Mouse (Mus musculus) liver, adult 2 months (tissue): Measurements from ENCODE around the gene Neu1.

Experiments
- CTCF ChIP-seq: fragments of 200-500 bp; IDR thresholded peaks from 2 replicates; pipeline ENCODE4 v1.5.1; 2011; ENCODE audit warnings: low read depth, low read length, control low read depth
- POLR2A ChIP-seq: fragments of 200-500 bp; IDR thresholded peaks from 2 replicates; pipeline ENCODE4 v1.6.1; 2011; ENCODE audit warnings: low read length, control low read depth; ENCODE audit not compliant: insufficient read depth; ENCODE audit errors: extremely low read depth

DNA sequence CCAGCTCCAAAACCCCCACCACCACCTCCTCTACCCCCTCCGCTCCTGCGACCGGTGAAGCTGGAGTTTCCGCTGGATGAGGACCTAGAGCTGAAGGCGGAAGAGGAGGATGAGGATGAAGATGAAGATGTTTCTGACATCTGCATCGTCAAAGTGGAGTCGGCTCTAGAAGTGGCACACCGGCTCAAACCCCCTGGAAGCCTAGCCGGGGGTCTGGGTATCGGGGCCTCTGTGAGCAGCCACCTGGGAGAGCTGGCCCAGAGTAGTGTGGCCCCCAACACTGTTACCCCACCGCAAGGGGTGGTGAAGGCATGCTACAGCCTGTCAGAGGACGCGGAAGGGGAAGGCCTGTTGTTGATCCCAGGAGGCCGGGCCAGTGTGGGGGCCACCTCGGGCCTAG is 35.3 kb upstream of the Neu1 start:
- no peak for TF ChIP-seq POLR2A
- no peak for TF ChIP-seq CTCF
